Mouse (Mus musculus): ENCODE results near the gene Olfr96.

The Olfr96 gene

DNA sequence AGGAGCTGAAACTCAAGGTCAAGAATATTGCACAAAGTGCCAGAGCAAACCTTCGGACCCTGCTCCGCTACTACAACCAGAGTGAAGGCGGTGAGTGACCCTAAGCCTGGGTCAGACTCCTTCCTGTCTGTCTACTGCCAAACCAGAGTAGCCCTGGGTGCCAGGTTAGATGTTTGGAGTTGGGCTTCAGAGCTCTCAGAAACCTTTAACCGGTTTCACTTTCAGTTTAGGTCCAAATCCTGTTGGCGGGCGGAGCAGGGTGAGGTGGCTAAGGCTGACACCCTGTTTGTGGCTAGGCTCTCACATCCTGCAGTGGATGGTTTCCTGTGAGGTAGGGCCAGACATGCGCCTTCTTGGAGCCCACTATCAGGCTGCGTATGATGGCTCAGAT, 50.8 kb downstream of the Olfr96 start:
- no peak for DNase-seq (ENCODE audit: low spot score)

DNA sequence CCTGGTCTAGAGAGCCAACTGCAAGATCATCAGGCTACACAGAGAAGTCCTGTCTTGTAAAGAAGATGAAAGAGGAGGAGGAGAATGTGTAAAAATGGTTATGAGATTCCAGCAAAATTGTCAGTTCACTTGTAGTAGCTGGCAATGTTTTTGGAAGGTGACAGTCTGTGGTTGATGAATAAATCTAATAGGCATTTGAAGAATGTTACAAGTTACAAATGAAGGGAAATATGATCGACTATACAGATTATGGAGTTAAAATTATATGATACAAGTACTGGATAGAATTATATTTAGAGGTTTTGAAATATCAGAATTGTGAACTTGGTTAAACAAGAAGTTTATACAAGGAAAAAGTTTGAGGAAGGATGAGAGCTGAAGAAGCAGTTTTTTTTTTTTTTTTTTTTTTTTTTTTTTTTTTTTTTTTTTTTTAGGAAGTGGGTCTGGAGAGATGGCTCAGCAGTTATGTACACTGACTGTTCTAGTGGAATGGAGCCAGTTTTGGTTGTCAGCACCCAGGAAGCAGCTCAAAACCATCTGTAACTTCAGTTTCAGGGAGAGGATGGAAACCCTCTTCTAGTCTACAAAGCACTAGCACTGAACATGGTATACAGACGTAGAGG, 55.8 kb downstream of the Olfr96 start:
- no peak for DNase-seq (ENCODE audit: low spot score)

Data from c-Kit-positive CD71-positive TER-119-positive erythroid progenitor cells, embryonic 14.5 days (primary cell).